In genomic region chr13:28607551-28608114, GRCm38 (mm10) we compare ENCODE assay signal across 11 mouse cellular contexts.
A peak's percentile ranks its signal among the peaks of the same experiment; 100 is the strongest.
DNase-seq lines count a peak whose midpoint lies in the region; ATAC-seq lines count a peak whose summit lies in the region.
"Had no signal": no experiment of that assay in that cellular context is flagged by ENCODE, and none has a peak within 500 bp of the region (broad histone marks: within the 10 kb centered on the region; RNA-seq: fewer than 3 reads in every experiment).

No protein-coding gene starts in this region.

- 49% methylated on average over 6 of the region's 6 CpGs for WGBS in kidney, embryonic 14.5 days
- WGBS in embryonic facial prominence, embryonic 14.5 days: 38% methylated on average over 6 of the region's 6 CpGs
- 28% methylated on average over 6 of the region's 6 CpGs for WGBS in heart, embryonic 14.5 days

- 0 out of 2 replicates have a peak, but pooled peaks cover 6% of the 10 kb centered on the region for H3K4me1 ChIP-seq in kidney, embryonic 14.5 days (ENCODE audit: control insufficient read depth, insufficient read depth, low read length)
- H3K4me1 ChIP-seq in embryonic facial prominence, embryonic 14.5 days (ENCODE audit: control insufficient read depth, insufficient read depth, low read length): peaks cover 14% of the 10 kb centered on the region; the same call in 1 of the 2 replicates
- peaks cover 2 to 7% of the 10 kb centered on the region in 2 experiments; a peak in 2 of 4 replicates for H3K4me1 ChIP-seq in heart, embryonic 14.5 days (ENCODE audit: control insufficient read depth in 2 of 2, insufficient read depth in 2 of 2, low read length in 2 of 2)

- no peak overlapping the region for H3K4me2 ChIP-seq in kidney, embryonic 14.5 days (replicated peaks; ENCODE audit: low read depth, low read length)
- H3K4me2 ChIP-seq in embryonic facial prominence, embryonic 14.5 days (ENCODE audit: low read depth, low read length): no peak overlapping the region
- no peak overlapping the region for H3K4me2 ChIP-seq in heart, embryonic 14.5 days (ENCODE audit: low read length)
- H3K4me2 ChIP-seq: limb, embryonic 12.5 days had no signal

- no peak overlapping the region for H3K4me3 ChIP-seq in kidney, embryonic 14.5 days (ENCODE audit: low read length)
- H3K4me3 ChIP-seq in embryonic facial prominence, embryonic 14.5 days (ENCODE audit: low read depth, low read length): no peak overlapping the region
- H3K4me3 ChIP-seq in heart, embryonic 14.5 days (ENCODE audit: control insufficient read depth in 1 of 2, insufficient read depth in 1 of 2, low read depth in 1 of 2, low read length in 2 of 2): no peak overlapping the region
- H3K4me3 ChIP-seq: limb, embryonic 12.5 days had no signal

- no peak for DNase-seq in kidney, adult 8-10 months
- DNase-seq in embryonic facial prominence, embryonic 14.5 days (ENCODE audit: low spot score): peak; percentile 75
- peak; percentile 31 for DNase-seq in lung, postnatal 14 days
- no peak for DNase-seq in T-cell, adult 2 months (ENCODE audit: low spot score)
- no peak for DNase-seq in thymus, postnatal 10 days (ENCODE audit: low spot score in 2 of 2)
- DNase-seq in thymus, postnatal 14 days: no peak
- DNase-seq: cerebellum, adult 9-10 months; thymus, postnatal 25 days had no signal

- no peaks in the 10 kb centered on the region for H3K36me3 ChIP-seq in kidney, embryonic 14.5 days (ENCODE audit: control insufficient read depth, insufficient read depth, low read length)
- no peaks in the 10 kb centered on the region for H3K36me3 ChIP-seq in embryonic facial prominence, embryonic 14.5 days (ENCODE audit: control insufficient read depth, insufficient read depth, low read length)
- no peaks in the 10 kb centered on the region for H3K36me3 ChIP-seq in heart, embryonic 14.5 days (ENCODE audit: control insufficient read depth, insufficient read depth, low read length)

- no peak overlapping the region for H3K9ac ChIP-seq in kidney, embryonic 14.5 days (ENCODE audit: low read depth, low read length)
- no peak overlapping the region for H3K9ac ChIP-seq in embryonic facial prominence, embryonic 14.5 days (ENCODE audit: low read depth, low read length)
- no peak overlapping the region for H3K9ac ChIP-seq in heart, embryonic 14.5 days (ENCODE audit: low read length)
- H3K9ac ChIP-seq: limb, embryonic 12.5 days had no signal

- H3K9me3 ChIP-seq in kidney, embryonic 14.5 days (ENCODE audit: control insufficient read depth, low read length): no peaks in the 10 kb centered on the region
- no peaks in the 10 kb centered on the region for H3K9me3 ChIP-seq in embryonic facial prominence, embryonic 14.5 days (ENCODE audit: control insufficient read depth, low read length)
- H3K9me3 ChIP-seq in heart, embryonic 14.5 days (ENCODE audit: control insufficient read depth, low read length): no peaks in the 10 kb centered on the region
- H3K9me3 ChIP-seq: limb, embryonic 12.5 days had no signal

- no peaks in the 10 kb centered on the region for H3K27me3 ChIP-seq in kidney, embryonic 14.5 days (ENCODE audit: control insufficient read depth, insufficient read depth, low read length)
- no peaks in the 10 kb centered on the region for H3K27me3 ChIP-seq in embryonic facial prominence, embryonic 14.5 days (replicated peaks; ENCODE audit: control insufficient read depth, insufficient read depth, low read length)
- H3K27me3 ChIP-seq in heart, embryonic 14.5 days (ENCODE audit: control insufficient read depth, insufficient read depth, low read length): no peaks in the 10 kb centered on the region
- H3K27me3 ChIP-seq: limb, embryonic 12.5 days had no signal

- no peak for ATAC-seq in kidney, embryonic 14.5 days (ENCODE audit: low FRiP score, low TSS enrichment)
- no peak for ATAC-seq in embryonic facial prominence, embryonic 14.5 days (ENCODE audit: low read depth)
- ATAC-seq in heart, embryonic 14.5 days (ENCODE audit: insufficient number of reproducible peaks, insufficient read depth, low FRiP score, low read depth): peak; percentile 64

- H3K27ac ChIP-seq in kidney, embryonic 14.5 days (ENCODE audit: low read depth, low read length): peak overlapping the region; percentile 56; the same call in 1 of the 2 replicates
- peak overlapping the region; percentile 68 for H3K27ac ChIP-seq in embryonic facial prominence, embryonic 14.5 days (replicated peaks; ENCODE audit: low read depth, low read length)
- peak overlapping the region; percentile 56 to 63 for H3K27ac ChIP-seq in heart, embryonic 14.5 days (replicated peaks in 1 of 2; ENCODE audit: control insufficient read depth in 1 of 2, insufficient read depth in 1 of 2, low read depth in 2 of 2, low read length in 2 of 2)
- H3K27ac ChIP-seq: limb, embryonic 12.5 days had no signal

Comparison
In these comparisons a context has a peak if more than half of its experiments do, and no peak if none do; other contexts are left out.
1. DNase-seq: peak in embryonic facial prominence, embryonic 14.5 days (single experiment) and lung, postnatal 14 days (single experiment); none in kidney, adult 8-10 months (0 of 2), T-cell, adult 2 months (single experiment), thymus, postnatal 10 days (0 of 2) and thymus, postnatal 14 days (single experiment).
2. Peak in every context shown above with its lines, with median percentiles within 50 percentile points of each other: H3K27ac ChIP-seq.